Mouse (Mus musculus) adrenal gland, postnatal 25 days (tissue): ENCODE data around the gene Ets1. TPM values are rescaled to one million over a fixed set of nuclear protein-coding genes. Genes with fewer than 3 reads are reported as not detected.

Source experiments
- DNase-seq: peaks from one replicate; pipeline ENCODE4 v3.0.0; 2021; ENCODE audit warnings: mixed read lengths
- total RNA-seq: library from RNA; stranded (reverse); gene quantifications from 2 replicates; pipeline ENCODE4 v1.2.3, GENCODE M21; 2021

Ets1 gene
- total RNA-seq, 1 experiment from 2014 or later: 35.5 TPM

DNA sequence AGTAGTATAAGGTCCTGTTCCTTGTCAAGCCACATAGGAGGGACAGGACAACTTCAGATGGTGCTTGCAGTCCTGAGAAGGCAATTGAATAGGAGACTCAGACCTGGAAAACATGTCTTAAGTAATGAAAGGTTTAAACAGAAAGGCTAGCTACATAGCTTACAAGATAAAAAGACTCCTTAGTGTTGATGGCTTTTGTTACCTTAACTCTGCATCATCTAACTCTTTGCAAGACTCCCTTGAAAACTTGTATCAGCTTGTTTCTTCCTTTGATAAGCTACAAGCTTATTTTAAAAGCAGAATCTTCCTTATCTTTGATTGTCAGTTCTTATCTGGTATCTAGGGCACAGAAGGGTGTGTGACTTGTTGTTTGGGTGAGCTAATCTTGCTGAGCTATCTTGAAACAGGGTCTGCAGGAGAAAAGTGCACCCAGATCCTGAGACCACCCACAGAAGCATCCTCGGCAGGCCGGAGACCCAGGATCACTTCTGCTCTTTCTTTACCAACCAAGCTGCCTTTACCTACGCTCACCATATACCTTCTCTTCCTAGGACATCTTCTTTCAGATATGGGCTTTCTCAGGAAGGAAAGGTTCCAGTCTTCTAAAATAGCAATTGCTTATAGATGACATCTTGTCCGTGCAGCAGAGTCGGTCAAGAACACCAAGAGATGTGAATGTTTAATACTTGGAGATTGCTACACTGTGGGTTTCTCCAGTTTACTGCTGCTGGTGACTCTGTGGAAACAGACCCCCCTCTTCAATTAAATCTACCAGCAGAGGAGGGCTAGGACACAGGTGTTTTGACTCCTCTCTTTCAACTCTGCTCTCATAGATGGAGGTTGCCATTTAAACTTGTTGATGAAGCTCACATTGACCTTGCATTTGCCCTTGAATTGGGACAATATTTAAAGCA is 19.2 kb upstream of the Ets1 start:
- DNase-seq: no peak

DNA sequence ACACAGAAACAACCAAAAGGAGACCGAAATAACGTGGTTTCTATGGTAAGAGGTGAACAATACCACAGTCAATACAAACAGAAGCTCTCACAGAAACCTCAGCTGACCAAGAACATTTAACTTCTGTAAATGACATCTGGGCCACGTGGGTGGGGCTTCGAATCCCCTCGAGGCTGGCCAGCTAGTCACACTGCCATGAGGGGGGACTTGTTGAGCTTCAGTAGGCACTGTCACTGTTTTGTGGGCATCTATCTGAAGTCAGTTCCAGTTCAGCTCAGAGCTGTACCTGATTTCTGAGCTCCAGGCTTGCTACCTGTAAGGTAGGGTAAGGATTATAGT is 18.6 kb upstream of the Ets1 start:
- no peak for DNase-seq

DNA sequence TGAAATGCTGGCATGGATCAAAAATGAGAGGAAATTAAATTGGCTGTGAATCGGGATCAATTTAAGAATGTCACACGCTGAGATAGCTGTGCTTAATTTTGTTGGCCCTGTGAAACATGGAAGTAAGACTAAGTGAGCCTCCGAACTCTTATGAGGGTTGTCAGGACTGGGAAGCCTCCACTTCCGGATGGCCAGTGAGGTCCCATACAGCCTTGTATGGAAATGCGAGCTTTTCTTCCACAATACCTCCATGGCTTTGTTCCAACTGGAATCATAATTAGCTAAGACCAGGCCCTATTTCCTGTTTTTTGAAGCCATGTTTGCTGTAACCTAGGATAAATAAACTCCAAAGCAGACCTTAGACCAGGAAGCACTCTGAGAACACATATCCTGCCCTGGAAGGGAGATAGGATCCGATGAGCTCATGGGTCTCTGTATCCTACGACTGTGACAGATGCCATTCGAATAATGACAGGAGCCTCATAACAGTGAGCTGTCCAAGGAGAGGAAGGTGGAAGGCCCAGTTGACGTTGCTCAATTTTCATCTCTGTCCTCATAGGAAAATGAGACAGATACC is 17.4 kb upstream of the Ets1 start:
- DNase-seq: no peak

DNA sequence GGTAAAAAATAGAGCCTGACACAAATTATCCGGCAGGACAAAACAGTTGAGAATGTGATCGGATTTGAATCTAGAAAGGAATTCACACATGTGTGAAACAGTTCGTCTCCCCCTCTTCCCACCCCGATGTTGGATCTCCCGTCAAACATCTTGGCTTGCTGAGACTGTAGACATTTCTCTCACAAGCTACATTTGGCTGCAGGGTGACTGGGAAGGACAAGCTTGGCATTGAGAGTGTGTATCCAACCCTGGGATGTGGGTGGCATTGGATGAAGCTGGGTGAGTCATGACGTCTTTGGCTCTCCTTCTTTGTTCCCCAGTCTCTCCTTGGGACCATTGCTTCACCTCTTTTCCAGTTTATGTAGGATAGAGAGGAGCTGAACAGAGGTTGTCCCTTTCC is 16.4 kb upstream of the Ets1 start:
- no peak for DNase-seq

DNA sequence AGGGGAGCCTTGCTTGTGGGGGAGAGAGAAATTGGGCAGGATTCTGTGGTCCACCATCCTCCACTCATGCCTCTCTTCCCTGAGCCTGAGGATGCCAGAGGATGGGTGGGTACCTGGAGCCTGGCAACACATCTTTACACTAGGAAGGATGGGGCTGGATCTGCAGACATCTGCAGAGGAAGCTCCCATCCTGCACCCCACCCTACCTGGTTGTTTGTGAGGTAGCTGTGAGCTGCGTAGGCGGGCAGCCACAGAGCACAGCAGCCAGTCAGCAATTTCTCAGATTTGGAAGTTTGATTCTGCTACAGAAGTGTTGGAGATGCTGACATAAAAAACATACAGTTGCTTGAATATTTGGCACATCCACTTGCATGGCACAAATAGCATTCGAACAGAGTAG is 15.6 kb upstream of the Ets1 start:
- no peak for DNase-seq

DNA sequence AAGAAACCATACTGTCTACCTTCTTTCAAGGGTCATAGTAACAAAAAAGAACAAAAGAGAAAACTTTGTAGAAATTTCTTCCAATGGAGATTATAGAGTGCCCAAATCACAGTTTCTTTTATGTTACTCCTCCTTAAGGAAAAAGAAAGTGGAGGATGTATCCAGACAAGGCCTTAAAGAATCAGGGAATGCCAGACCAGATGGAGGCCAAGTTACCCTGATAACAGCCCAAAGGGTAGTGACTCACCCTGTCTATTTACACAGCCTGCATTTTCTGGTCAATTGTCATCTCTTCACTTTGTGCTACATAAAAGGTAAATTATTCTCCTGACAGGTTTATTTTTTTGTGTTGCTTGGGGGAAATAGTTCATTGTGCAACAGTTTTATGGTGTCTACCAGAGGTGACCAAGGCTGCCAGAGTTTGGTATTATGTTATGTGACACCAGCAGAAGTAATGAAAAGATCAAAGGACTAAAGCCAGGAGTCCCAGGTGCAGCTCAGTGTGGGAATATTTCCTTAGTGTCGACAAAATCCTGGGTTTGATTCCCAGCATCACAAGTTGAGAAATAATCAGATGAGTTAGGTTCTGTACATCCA is 6.5 kb upstream of the Ets1 start:
- DNase-seq: no peak

DNA sequence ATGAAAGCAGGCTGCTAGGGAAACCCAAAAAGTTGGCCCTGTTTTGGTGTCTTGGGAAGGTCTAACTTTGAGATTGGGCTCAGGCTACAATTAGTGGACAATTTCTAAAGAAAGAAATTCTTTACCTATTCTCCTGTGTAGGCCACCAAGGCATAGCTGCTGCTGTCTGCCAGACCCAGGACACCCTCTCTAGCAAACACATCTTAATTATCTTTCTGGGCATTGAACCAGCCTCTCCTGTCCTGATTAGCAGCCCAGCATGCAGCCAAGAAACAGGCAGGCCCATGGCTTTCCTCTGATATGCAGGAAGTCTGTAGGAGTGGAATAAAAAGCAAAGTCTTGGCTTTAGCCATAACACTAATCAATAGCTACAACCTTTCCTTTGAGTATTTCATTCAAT is 4.7 kb upstream of the Ets1 start:
- no peak for DNase-seq

DNA sequence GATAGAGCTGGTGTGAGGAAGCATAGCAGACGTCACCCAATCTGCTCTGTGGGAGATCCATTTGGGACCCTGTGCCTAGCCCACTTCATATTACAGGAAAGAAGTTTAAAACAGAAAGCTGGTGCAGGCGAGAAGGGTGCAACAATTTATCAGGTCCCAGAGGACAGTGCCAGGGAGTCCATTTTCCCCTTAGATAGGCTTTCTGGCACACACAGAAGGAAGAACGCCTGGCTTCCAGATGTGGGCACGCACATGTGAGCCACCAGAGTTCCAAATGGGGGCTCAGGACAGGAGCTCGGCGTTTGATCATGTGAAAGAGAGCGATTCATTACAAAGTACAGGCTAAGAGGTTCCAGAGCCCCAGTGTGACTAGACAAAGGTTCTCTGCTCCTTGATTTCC is 3.8 kb upstream of the Ets1 start:
- no peak for DNase-seq

DNA sequence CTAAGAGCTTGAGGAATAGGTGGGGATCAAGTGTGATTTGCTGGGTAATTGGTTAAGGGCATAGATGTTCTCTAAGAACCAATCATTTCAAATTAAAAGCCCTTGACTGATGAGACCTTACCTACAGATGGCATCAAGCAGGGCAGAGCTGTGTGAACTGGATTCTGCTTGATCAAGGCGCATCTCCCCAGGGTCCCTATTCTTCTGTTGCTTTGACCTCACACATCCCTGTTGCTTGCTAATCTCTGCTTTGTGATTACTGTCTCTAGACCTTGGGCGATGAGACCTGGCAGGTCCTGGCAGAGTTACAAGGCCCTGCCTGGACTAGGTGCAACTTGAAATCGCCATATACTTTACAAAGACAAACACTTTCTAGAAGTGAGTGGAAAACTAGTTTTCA is 9.0 kb downstream of the Ets1 start:
- DNase-seq: no peak

DNA sequence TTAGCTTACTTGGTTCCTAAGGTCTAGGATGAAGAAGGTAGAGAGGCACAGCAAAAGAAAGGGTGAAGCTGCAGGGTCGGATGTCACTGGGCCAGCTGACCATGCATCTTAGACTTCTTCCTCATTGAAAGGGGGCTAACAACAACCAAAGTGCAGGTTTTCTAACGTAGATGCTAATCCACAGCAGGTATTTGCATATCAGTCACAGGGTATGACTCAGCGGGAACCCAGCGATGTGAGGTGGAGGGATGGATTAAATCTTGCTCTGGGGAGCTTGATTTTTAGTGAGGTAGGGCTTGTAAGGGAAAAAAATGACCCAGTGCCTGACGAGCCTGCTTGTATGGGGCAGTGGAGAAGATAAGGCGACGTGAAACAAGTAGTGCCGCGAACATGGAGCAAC is 9.5 kb downstream of the Ets1 start:
- no peak for DNase-seq

DNA sequence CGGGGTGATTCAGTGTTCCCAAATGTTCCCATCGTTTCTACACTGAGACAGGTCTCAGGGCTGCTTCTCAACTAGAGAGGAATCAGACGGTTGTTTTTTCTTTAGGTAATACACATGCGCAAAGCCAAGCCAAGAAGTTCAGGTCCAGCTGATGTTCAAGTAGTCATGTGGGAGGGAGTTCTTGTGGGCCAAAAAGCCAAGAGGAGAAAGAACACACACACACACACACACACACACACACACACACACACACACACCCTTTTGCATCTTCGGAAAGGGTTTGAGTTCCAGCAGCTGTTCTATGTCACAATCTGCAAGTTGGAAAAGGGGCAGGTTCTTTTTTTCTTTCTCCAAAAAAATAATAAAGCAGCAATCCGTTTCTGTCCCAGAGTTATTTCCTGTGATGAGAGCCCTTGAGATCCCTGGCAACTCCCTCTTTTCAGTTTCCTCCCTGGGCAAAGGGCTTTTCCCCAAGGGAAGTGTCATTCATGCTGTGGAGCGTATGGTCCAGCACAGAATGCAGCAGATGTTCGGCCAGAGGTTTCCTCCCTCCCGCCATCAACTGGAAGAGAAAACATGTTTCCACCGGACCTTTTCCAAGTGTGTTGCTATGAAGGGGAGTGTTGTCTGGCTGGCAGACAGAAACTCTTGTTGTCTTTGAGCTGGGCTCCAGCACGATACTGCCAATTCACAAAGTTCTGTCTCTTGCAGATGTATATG is 10.7 kb downstream of the Ets1 start:
- no peak for DNase-seq

DNA sequence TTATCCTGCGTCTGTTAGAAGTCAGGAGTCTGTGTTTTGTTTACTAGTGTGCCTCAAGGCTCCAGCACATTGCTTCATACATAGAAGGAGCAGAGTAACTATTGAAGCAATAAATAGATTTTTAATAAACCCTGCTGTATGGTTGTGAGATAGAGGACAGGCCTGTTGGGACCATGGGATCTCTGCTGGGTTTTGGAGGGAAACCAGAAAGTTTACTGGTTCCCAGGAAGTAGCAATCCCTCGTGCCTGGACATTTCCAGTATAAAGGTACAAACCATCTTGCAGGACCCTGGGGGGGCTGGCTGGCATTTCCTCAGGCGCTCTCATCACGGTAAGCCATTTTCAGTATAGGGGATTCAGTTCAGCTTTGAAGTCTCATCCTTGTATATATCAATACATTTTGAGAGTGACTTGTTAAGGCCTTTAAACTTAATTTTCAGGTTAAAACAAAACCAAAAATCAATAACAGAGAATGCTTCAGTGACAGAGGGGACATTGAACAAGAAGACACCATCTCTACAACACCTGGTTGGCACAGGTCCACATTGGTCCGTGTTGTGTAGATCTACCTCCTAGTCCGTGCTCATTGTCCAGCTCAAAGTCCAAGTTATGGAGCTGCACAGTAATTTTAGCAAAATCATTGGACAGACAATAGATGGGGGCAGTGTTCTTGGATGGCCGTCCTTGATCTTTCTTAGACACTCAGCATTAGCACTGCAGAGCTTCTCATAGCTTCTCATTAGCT is 11.7 kb downstream of the Ets1 start:
- no peak for DNase-seq

DNA sequence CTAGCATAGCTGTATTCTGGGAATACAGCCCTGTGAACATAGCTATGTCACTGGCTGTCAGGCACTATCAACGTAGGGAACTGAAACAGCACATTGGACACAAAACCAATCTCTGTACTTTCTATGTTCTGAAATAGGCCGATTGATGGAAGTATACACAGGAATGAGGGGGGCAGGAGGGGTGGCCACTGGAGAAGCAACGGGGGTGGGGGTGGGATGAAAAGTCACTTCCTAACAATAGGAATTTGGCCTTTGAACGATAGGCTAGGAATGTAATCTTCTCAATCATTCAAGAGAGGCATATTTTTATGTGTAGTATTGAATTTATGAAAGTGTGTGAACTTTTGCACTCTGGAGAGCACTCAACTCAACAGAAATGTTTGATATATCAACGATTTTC is 12.3 kb downstream of the Ets1 start:
- no peak for DNase-seq

DNA sequence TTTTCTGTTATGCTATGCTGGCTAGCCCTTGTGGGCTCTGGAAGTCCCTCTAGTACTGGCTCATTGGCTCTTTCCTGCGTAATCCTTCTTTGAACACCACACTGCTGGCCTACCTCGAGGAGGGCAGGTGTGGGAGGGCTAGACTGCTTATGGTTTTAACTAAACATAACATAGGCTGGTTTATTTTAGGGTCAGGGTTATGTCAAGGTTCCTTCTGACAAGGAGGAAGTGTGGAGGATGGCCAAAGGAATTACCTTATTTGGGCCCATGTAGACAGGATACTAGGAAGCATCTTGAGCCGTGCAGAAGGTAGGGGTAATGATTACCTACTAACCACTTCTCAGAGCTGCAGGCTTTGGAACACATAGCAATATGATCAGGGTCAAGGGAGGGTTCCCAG is 14.7 kb downstream of the Ets1 start:
- DNase-seq: no peak

DNA sequence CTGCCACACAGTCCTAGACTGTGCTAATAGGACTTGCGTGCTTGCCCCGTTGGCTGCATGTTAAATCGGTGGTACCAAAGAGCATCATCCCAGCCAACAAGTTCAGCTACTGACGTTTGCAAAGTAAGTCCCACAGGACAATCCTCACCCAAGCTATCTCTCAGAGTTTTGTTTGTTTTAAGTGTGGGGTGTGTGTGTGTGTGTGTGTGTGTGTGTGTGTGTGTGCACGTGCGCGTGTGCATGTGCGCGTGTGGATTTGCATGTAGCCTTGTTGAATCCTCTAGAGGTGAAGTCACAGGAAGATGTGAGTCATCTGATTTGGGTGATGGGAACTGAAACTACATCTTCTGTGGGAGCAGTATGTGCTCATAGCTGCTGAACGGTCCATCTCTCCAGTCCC is 16.1 kb downstream of the Ets1 start:
- DNase-seq: no peak

DNA sequence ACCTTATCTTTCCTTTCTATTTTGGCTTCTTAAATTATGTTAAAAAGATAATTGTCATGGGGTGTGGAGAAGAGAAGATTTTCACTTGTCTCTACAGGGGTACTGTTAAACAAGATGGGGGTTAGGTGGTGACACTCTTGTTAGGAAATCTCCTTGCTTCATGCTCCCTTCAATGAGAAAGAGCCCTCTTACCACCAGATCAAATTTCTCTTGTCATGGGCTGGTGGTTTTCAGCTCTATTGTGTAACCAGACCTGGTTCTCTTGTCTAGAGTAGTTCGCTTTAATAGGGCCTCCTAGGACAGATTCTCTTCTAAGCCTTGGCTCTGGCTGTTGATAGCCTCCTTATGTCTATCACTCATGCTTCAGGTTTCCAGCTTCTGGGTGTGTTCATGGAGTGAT is 18.3 kb downstream of the Ets1 start:
- DNase-seq: no peak

DNA sequence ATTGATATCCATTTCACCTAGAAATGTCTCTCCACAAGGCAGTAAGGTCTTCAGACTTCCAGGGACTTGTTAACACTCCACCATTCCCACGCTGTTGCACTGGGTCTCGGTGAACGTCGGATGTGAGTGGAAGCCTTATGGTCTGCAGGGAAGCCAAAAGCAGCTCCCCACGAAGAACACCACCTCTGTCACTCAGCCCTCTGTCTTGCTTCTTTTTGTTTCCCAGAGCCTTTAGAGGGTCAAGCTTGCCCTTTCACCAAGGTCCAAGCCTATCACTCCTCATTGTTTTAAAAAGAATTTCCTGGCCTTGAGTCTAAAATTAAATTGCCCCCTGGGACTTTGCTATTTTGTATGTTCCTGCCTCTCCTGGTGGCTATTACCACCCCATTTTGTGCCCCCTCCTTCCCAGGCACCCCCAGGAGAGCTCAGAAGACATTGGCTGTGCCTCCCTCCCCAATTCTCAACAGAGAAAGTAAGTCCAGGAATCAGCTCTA is 20.4 kb downstream of the Ets1 start:
- no peak for DNase-seq

DNA sequence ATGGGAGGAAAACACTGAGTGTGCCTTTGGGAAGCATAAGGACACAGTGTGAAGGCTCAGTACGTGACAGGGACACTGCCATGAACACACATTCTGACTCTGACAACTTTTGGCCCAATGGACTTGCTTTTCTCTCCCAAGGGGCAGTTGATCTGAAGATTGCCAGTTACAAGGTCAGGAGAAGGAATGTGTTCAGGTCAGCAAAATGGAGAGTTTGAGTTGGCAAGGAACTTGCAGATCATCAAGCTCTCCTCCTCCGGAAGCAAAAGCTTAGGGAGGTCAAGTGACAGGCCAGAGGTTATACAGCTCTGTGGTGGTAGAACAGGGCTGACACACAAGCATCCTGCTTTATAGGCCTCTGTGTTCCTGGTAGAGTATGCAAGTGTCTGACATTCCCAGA is 21.1 kb downstream of the Ets1 start:
- DNase-seq: no peak

DNA sequence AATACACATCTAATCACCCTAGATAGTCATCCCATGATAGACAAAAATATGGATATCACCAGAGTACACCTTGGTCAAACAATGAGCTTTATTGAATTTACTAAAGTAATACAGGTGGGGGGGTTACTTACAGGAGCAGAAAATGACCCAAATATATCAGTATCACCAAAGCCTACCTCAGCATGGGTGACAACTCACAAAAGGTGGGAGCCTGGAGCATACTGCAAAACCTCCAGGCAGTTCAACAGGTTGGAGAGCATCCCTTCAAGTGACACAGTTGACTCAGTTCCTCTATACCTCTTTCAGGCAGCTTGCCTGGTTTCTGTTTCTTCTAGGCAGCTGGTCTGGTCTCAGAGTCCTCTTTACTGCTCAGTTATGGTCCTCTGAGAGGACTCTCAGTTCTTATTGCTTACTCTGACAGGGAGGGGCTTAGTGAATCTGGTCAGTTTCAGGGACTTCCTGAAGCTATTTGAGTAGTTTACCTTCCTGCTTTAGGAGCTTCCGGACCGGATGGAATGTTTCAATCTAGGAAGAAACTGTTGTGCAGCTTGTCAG is 24.5 kb downstream of the Ets1 start:
- no peak for DNase-seq

DNA sequence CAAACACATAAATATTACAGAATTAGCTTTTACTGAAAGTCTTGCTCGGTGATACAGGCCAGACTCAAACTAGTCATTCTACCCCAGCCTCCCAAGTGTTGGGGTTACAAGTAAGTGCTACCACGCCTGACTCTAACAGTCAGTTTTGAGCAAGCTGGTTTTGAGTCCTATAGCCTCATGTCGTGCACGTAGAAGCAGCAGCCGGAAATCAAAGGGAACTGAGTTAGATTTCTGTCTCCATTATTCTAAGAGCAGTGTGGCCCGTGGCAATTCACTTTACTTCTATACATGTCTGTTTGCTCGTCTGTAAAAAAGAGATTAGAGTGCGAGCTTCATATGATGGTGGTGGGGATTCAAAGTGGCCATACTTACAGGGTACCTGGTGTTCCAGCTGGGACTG is 25.1 kb downstream of the Ets1 start:
- DNase-seq: no peak

DNA sequence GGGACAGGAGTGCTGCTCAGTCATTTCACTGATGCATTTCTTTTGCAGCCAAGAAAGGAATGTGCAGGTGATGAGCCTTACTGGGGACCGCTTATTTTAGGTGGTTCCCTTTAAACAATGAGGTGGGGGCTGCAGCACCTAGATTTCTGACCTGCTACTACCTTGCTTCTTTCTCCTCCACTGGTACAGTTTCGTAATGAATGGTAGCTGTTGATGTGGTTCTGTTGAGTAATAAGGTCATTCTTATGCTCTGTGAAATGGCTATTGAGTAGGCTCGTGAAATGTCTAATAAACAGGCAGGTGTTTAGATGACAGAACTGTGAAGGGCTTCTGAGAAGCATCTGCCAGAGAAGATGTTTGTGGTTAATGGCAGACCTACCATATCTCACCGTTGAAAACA is 25.5 kb downstream of the Ets1 start:
- no peak for DNase-seq
